Mouse (Mus musculus) CH12.LX (cell line): ENCODE results near the gene Gosr1. TPM values are rescaled to one million over a fixed set of nuclear protein-coding genes. Genes with fewer than 3 reads are reported as not detected.
A peak's percentile ranks its signal among the peaks of the same experiment; 100 is the strongest.

Experiments used
- DNase-seq: peaks from one replicate; pipeline ENCODE4 v3.0.0-alpha.2; 2013; ENCODE audit errors: extremely low read depth
- H3K27ac ChIP-seq: 2 replicates; pipeline ENCODE4 v1.5.1; 2012; ENCODE audit warnings: low read depth, mild to moderate bottlenecking, control low read depth, moderate library complexity; ENCODE audit not compliant: insufficient read depth
- H3K27me3 ChIP-seq: replicated peaks from 2 replicates; pipeline ENCODE3; 2012; ENCODE audit warnings: inconsistent platforms
- H3K36me3 ChIP-seq, 2 experiments: replicated peaks in 1 of 2; 2 replicates each; pipeline versions ENCODE3 to v1.6.1; 2012; ENCODE audit warnings: inconsistent platforms in 1 of 2, low read length in 1 of 2, mild to moderate bottlenecking in 1 of 2, mixed read lengths in 1 of 2, moderate library complexity in 1 of 2; ENCODE audit not compliant: control insufficient read depth in 1 of 2, insufficient read depth in 1 of 2
- H3K4me1 ChIP-seq, 2 experiments: 2 replicates each; pipeline ENCODE4 v1.6.1; 2012; ENCODE audit warnings: inconsistent platforms in 1 of 2, moderate library complexity in 1 of 2; ENCODE audit not compliant: insufficient read depth in 2 of 2, control insufficient read depth in 1 of 2
- H3K4me2 ChIP-seq: 2 replicates; pipeline ENCODE4 v1.6.1; 2012; ENCODE audit warnings: low read depth, mild to moderate bottlenecking, control low read depth; ENCODE audit not compliant: poor library complexity, insufficient read depth, severe bottlenecking
- H3K4me3 ChIP-seq, 3 experiments: fragments of 150-350 bp in 1 of 3; sonication (generic) in 1 of 3; replicated peaks in 1 of 3; 2 replicates each; pipeline versions ENCODE3 to v1.5.1; 2011 to 2012; ENCODE audit warnings: low read depth in 2 of 3, low read length in 2 of 3, mild to moderate bottlenecking in 2 of 3, moderate library complexity in 2 of 3, control low read depth in 1 of 3, improper control_type of control experiment in 1 of 3, inconsistent platforms in 1 of 3, mixed read lengths in 1 of 3; ENCODE audit not compliant: poor library complexity in 1 of 3
- H3K79me2 ChIP-seq: replicated peaks from 2 replicates; pipeline ENCODE4 v1.6.1; 2012; ENCODE audit warnings: mild to moderate bottlenecking, moderate library complexity; ENCODE audit not compliant: control insufficient read depth, poor library complexity, insufficient read depth, severe bottlenecking; ENCODE audit errors: extremely low read depth
- H3K9ac ChIP-seq: 2 replicates; pipeline ENCODE4 v1.6.1; 2012; ENCODE audit warnings: low read depth, mild to moderate bottlenecking, control low read depth, moderate library complexity; ENCODE audit not compliant: insufficient read depth
- H3K9me3 ChIP-seq: replicated peaks from 2 replicates; pipeline ENCODE3; 2012; ENCODE audit warnings: low read length, inconsistent platforms, mixed read lengths
- BHLHE40 ChIP-seq: IDR thresholded peaks from 2 replicates; pipeline ENCODE4 v1.6.1; 2011; ENCODE audit warnings: mild to moderate bottlenecking, low read depth, low read length, improper control_type of control experiment
- CHD1 ChIP-seq: IDR thresholded peaks from 2 replicates; pipeline ENCODE4 v1.6.1; 2012; ENCODE audit warnings: low read depth, low read length, improper control_type of control experiment, inconsistent platforms
- CHD2 ChIP-seq: IDR thresholded peaks from 2 replicates; pipeline ENCODE4 v1.6.1; 2011; ENCODE audit warnings: low read length, improper control_type of control experiment
- E2F4 ChIP-seq: IDR thresholded peaks from 2 replicates; pipeline ENCODE4 v1.6.1; 2011; ENCODE audit warnings: low read depth, low read length, improper control_type of control experiment; ENCODE audit not compliant: insufficient replicate concordance
- GABPA ChIP-seq: IDR thresholded peaks from 2 replicates; pipeline ENCODE4 v1.6.1; 2012; ENCODE audit warnings: low read depth, low read length, improper control_type of control experiment, inconsistent platforms; ENCODE audit not compliant: insufficient replicate concordance
- HCFC1 ChIP-seq: IDR thresholded peaks from 2 replicates; pipeline ENCODE4 v1.6.1; 2012; ENCODE audit warnings: low read depth, mild to moderate bottlenecking, inconsistent platforms, low read length, improper control_type of control experiment
- IRF4 ChIP-seq: IDR thresholded peaks from 2 replicates; pipeline ENCODE4 v1.6.1; 2014; ENCODE audit warnings: low read depth, mild to moderate bottlenecking, inconsistent platforms, low read length, improper control_type of control experiment
- KAT2A ChIP-seq: IDR thresholded peaks from 2 replicates; pipeline ENCODE4 v1.6.1; 2012; ENCODE audit warnings: low read length, improper control_type of control experiment, inconsistent platforms; ENCODE audit not compliant: insufficient replicate concordance
- MAFK ChIP-seq: IDR thresholded peaks from 2 replicates; pipeline ENCODE4 v1.6.1; 2011; ENCODE audit warnings: low read length, improper control_type of control experiment; ENCODE audit not compliant: insufficient replicate concordance
- MAX ChIP-seq: IDR thresholded peaks from 2 replicates; pipeline ENCODE4 v1.6.1; 2011; ENCODE audit warnings: low read length, improper control_type of control experiment
- MEF2A ChIP-seq: IDR thresholded peaks from 2 replicates; pipeline ENCODE4 v1.6.1; 2014; ENCODE audit warnings: low read depth, mild to moderate bottlenecking, inconsistent platforms, low read length, improper control_type of control experiment, borderline replicate concordance
- NELFE ChIP-seq: IDR thresholded peaks from 2 replicates; pipeline ENCODE4 v1.6.1; 2011; ENCODE audit warnings: low read depth, low read length, improper control_type of control experiment
- RAD21 ChIP-seq: IDR thresholded peaks from 2 replicates; pipeline ENCODE4 v1.6.1; 2011; ENCODE audit warnings: low read depth, mild to moderate bottlenecking, low read length, improper control_type of control experiment, moderate library complexity
- SIN3A ChIP-seq: IDR thresholded peaks from 2 replicates; pipeline ENCODE4 v1.6.1; 2012; ENCODE audit warnings: low read length, improper control_type of control experiment, inconsistent platforms
- SMC3 ChIP-seq: IDR thresholded peaks from 2 replicates; pipeline ENCODE4 v1.6.1; 2011; ENCODE audit warnings: low read depth, low read length, improper control_type of control experiment
- UBTF ChIP-seq: IDR thresholded peaks from 2 replicates; pipeline ENCODE4 v1.6.1; 2012; ENCODE audit warnings: low read depth, mild to moderate bottlenecking, inconsistent platforms, low read length, improper control_type of control experiment, moderate library complexity
- dilution Hi-C: fragments of 300-500 bp; cut with MboI; formaldehyde crosslinking; loops from 2 replicates; pipeline ENCODE4 v1.14.3; 2020; ENCODE audit warnings: low sequenced_read_pairs; ENCODE audit not compliant: extremely low pct_unique_long_range_greater_than_20kb, extremely low pct_ligation_motif_present
- in situ Hi-C: fragments of 300-500 bp; cut with MboI; formaldehyde crosslinking; loops from 3 replicates; pipeline ENCODE4 v1.14.3; 2019; ENCODE audit warnings: low sequenced_read_pairs, low pct_ligation_motif_present, low pct_unique_long_range_greater_than_20kb, mixed read lengths
- polyA plus RNA-seq: library from polyadenylated mRNA; unstranded; fragments of >175 nt; gene quantifications from 2 replicates; pipeline ENCODE4 v1.2.1, GENCODE M21; 2012; ENCODE audit warnings: low read depth; ENCODE audit not compliant: insufficient read length
- total RNA-seq, 2 experiments: library from RNA; depleted of rRNA; stranded (reverse); fragments of 300-350 nt in 1 of 2; fragments of >200 nt in 1 of 2; gene quantifications; 2 replicates each; pipeline ENCODE4 v1.2.3; 2012 to 2014

The Gosr1 gene
- total and polyA plus RNA-seq, 3 experiments = 21.2 to 46.6 (median 40.2) TPM

GRCm38 (mm10) chr11:76770566-76770965, 7.2 kb upstream of the Gosr1 start:
- no peak overlapping the region for H3K9ac ChIP-seq
- TF ChIP-seq MAX (no peak), RAD21 (no peak), CHD2 (no peak), SIN3A (no peak), SMC3 (no peak), IRF4 (no peak), KAT2A (no peak)
- H3K4me2 ChIP-seq = no peak overlapping the region
- H3K79me2 ChIP-seq = no peaks in the 10 kb centered on the region
- in situ Hi-C loops (no loop called here), dilution Hi-C loops (no loop called here)
- H3K27me3 ChIP-seq = no peaks in the 10 kb centered on the region
- H3K36me3 ChIP-seq = no peaks in the 10 kb centered on the region
- no peak overlapping the region for H3K27ac ChIP-seq
- DNase-seq = no peak
- no peaks in the 10 kb centered on the region for H3K9me3 ChIP-seq
- no peak overlapping the region for H3K4me3 ChIP-seq
- peaks cover 0 to 5% of the 10 kb centered on the region in 2 experiments; a peak in 1 of 4 replicates for H3K4me1 ChIP-seq

GRCm38 (mm10) chr11:76763741-76764122, 353 bp upstream of the Gosr1 start:
- H3K4me1 ChIP-seq = peaks cover 4 to 15% of the 10 kb centered on the region in 2 experiments; a peak in 3 of 4 replicates
- dilution Hi-C loops = no loop called here
- H3K36me3 ChIP-seq = peaks cover 12 to 22% of the 10 kb centered on the region in 2 experiments
- TF ChIP-seq CHD1 = no peak
- no peak for TF ChIP-seq E2F4
- TF ChIP-seq BHLHE40 = no peak
- no peak for TF ChIP-seq GABPA
- no peak for TF ChIP-seq MEF2A
- no peak for TF ChIP-seq CHD2
- TF ChIP-seq NELFE = no peak
- TF ChIP-seq MAFK = no peak
- no peak for TF ChIP-seq HCFC1
- TF ChIP-seq UBTF = no peak
- TF ChIP-seq, all 38 proteins: peak for 0
- no peak overlapping the region for H3K27ac ChIP-seq
- no peaks in the 10 kb centered on the region for H3K27me3 ChIP-seq
- peak overlapping the region in 2 of 3 experiments; percentile 76 to 85 for H3K4me3 ChIP-seq
- H3K9ac ChIP-seq = peak overlapping the region; percentile 31
- H3K79me2 ChIP-seq = peaks cover 18% of the 10 kb centered on the region
- in situ Hi-C loops = no loop called here
- H3K4me2 ChIP-seq = peak overlapping the region; percentile 67; the same call in 1 of the 2 replicates
- DNase-seq = no peak
- H3K9me3 ChIP-seq = no peaks in the 10 kb centered on the region
